In genomic region chr1:186202536-186202935, GRCm38 (mm10) we compare ENCODE assay signal across 22 mouse cellular contexts.
DNase-seq lines count a peak whose midpoint lies in the region; ATAC-seq lines count a peak whose summit lies in the region.
"Had no signal": no experiment of that assay in that cellular context is flagged by ENCODE, and none has a peak within 500 bp of the region (broad histone marks: within the 10 kb centered on the region; RNA-seq: fewer than 3 reads in every experiment).

No protein-coding gene starts in this region.

- ATAC-seq in midbrain, embryonic 11.5 days (ENCODE audit: low FRiP score) = no peak
- no peak for ATAC-seq in midbrain, embryonic 13.5 days
- peak; percentile 76 for ATAC-seq in megakaryocyte, adult 5-6 weeks (ENCODE audit: poor library complexity, severe bottlenecking)
- ATAC-seq in forebrain, embryonic 15.5 days (replicated peaks) = no peak
- ATAC-seq: forebrain, embryonic 14.5 days; forebrain, postnatal 0 days had no signal

- H3K4me3 ChIP-seq in midbrain, embryonic 11.5 days (ENCODE audit: low read depth, low read length) = no peak overlapping the region
- H3K4me3 ChIP-seq in midbrain, embryonic 13.5 days (replicated peaks) = no peak overlapping the region
- H3K4me3 ChIP-seq in forebrain, embryonic 15.5 days = no peak overlapping the region
- H3K4me3 ChIP-seq: embryonic facial prominence, embryonic 13.5 days; embryonic facial prominence, embryonic 15.5 days; erythroblast, embryonic 14.5 days; forebrain, embryonic 10.5 days; forebrain, embryonic 12.5 days had no signal

- H3K4me1 ChIP-seq in midbrain, embryonic 11.5 days (ENCODE audit: control insufficient read depth, insufficient read depth, low read length) = no peaks in the 10 kb centered on the region
- H3K4me1 ChIP-seq in midbrain, embryonic 13.5 days (replicated peaks) = no peaks in the 10 kb centered on the region
- no peaks in the 10 kb centered on the region for H3K4me1 ChIP-seq in forebrain, embryonic 15.5 days
- H3K4me1 ChIP-seq: embryonic facial prominence, embryonic 13.5 days; embryonic facial prominence, embryonic 15.5 days; forebrain, embryonic 10.5 days; forebrain, embryonic 12.5 days had no signal

- no peak overlapping the region for H3K4me2 ChIP-seq in midbrain, embryonic 11.5 days
- no peak overlapping the region for H3K4me2 ChIP-seq in midbrain, embryonic 13.5 days (replicated peaks)
- H3K4me2 ChIP-seq in forebrain, embryonic 15.5 days (replicated peaks) = no peak overlapping the region
- H3K4me2 ChIP-seq: embryonic facial prominence, embryonic 13.5 days; embryonic facial prominence, embryonic 15.5 days; forebrain, embryonic 12.5 days had no signal

- H3K36me3 ChIP-seq in midbrain, embryonic 11.5 days (ENCODE audit: control insufficient read depth, insufficient read depth, low read length) = no peaks in the 10 kb centered on the region
- H3K36me3 ChIP-seq in midbrain, embryonic 13.5 days = no peaks in the 10 kb centered on the region
- no peaks in the 10 kb centered on the region for H3K36me3 ChIP-seq in forebrain, embryonic 15.5 days
- H3K36me3 ChIP-seq: embryonic facial prominence, embryonic 13.5 days; embryonic facial prominence, embryonic 15.5 days; forebrain, embryonic 10.5 days; forebrain, embryonic 12.5 days had no signal

- H3K27me3 ChIP-seq in midbrain, embryonic 11.5 days (ENCODE audit: control insufficient read depth, insufficient read depth, low read length) = no peaks in the 10 kb centered on the region
- no peaks in the 10 kb centered on the region for H3K27me3 ChIP-seq in midbrain, embryonic 13.5 days
- no peaks in the 10 kb centered on the region for H3K27me3 ChIP-seq in forebrain, embryonic 15.5 days
- H3K27me3 ChIP-seq: embryonic facial prominence, embryonic 13.5 days; embryonic facial prominence, embryonic 15.5 days; forebrain, embryonic 12.5 days had no signal

- H3K9ac ChIP-seq in midbrain, embryonic 11.5 days (ENCODE audit: low read length) = no peak overlapping the region
- H3K9ac ChIP-seq in midbrain, embryonic 13.5 days (replicated peaks) = no peak overlapping the region
- H3K9ac ChIP-seq in forebrain, embryonic 15.5 days (replicated peaks) = no peak overlapping the region
- H3K9ac ChIP-seq: embryonic facial prominence, embryonic 13.5 days; embryonic facial prominence, embryonic 15.5 days; forebrain, embryonic 12.5 days; forebrain, postnatal 0 days had no signal

- peak; percentile 4 for DNase-seq in midbrain, embryonic 11.5 days (ENCODE audit: low spot score, missing footprints)
- DNase-seq in right cerebral cortex, adult 2 months (ENCODE audit: low spot score in 2 of 2) = no peak
- DNase-seq: adrenal gland, adult 2 months; adrenal gland, postnatal 10 days; adrenal gland, postnatal 25 days; cerebellum, adult 11 months; cerebellum, adult 18-20 months; cerebellum, adult 8-10 months; cerebellum, adult 9-11 months; cerebellum, postnatal 14 days; cerebellum, postnatal 36 days; embryo, embryonic 11 days; forebrain, postnatal 0 days had no signal

- H3K9me3 ChIP-seq in midbrain, embryonic 11.5 days (ENCODE audit: control insufficient read depth, low read length) = no peaks in the 10 kb centered on the region
- no peaks in the 10 kb centered on the region for H3K9me3 ChIP-seq in midbrain, embryonic 13.5 days
- H3K9me3 ChIP-seq in forebrain, embryonic 15.5 days = no peaks in the 10 kb centered on the region
- H3K9me3 ChIP-seq: embryonic facial prominence, embryonic 13.5 days; embryonic facial prominence, embryonic 15.5 days; forebrain, embryonic 10.5 days; forebrain, embryonic 12.5 days had no signal

- no peak overlapping the region for H3K27ac ChIP-seq in midbrain, embryonic 11.5 days (ENCODE audit: low read depth, low read length)
- no peak overlapping the region for H3K27ac ChIP-seq in midbrain, embryonic 13.5 days
- no peak overlapping the region for H3K27ac ChIP-seq in forebrain, embryonic 15.5 days (replicated peaks)
- H3K27ac ChIP-seq: embryonic facial prominence, embryonic 13.5 days; embryonic facial prominence, embryonic 15.5 days; forebrain, embryonic 10.5 days; forebrain, embryonic 12.5 days had no signal
